Mouse (Mus musculus) brain, embryonic 14.5 days (tissue): ENCODE measurements at regions not wholly inside any gene's neighbourhood (a gene's known extent, or its start where the extent isn't known, plus 50 kb on each side); places are given as distances from the start of the nearest gene placed in this dataset.

ENCODE experiments used
- CTCF ChIP-seq: fragments of 200-500 bp; IDR thresholded peaks from 2 replicates; pipeline ENCODE4 v1.5.1; 2012; ENCODE audit warnings: inconsistent platforms, mild to moderate bottlenecking, moderate library complexity, borderline replicate concordance; ENCODE audit not compliant: insufficient read depth, insufficient read length; ENCODE audit errors: extremely low read depth
- POLR2A ChIP-seq: fragments of 200-500 bp; IDR thresholded peaks from 2 replicates; pipeline ENCODE4 v1.6.1; 2012; ENCODE audit warnings: mild to moderate bottlenecking, inconsistent platforms, borderline replicate concordance; ENCODE audit not compliant: poor library complexity, insufficient read depth, insufficient read length, severe bottlenecking; ENCODE audit errors: extremely low read depth

GRCm38 (mm10) chr12:35390266-35390665 lies 144.6 kb downstream of the Ahr start:
- TF ChIP-seq CTCF (no peak), POLR2A (no peak)
